Mouse (Mus musculus) B cell, adult 2 months (primary cell): ENCODE data around the gene Blm.

Experiments
- DNase-seq, 2 experiments: peaks; one replicate each; pipeline ENCODE4 v3.0.0; 2022

Gene Blm

GRCm38 (mm10) chr7:80535009-80535744 lies at the start of gene Blm:
Gene Blm (minus strand): TSS chr7:80535119.
- DNase-seq, result peak; percentile 94 to 96

DNA sequence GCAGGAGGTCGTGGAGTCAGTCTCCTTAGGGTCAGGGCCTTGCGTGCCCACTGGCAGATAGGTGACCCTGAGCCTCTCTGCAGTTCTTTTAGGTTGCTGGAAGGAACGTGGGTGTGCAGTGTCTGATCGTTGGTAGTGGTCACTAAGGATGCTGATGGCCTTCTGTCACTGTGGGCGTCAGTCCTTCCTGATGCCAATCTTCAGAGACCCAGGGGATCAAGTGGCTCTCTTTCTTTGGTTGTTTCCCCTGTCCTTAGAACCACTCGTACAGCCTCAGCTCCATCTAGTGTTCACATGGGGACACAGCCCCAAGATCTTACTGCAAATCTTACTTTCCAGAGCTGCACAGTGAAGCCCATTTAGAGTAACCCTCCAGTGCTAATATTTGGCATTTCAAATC lies 49.1 kb upstream of the Blm start:
- peak; percentile 61 to 68 for DNase-seq

GRCm38 (mm10) chr7:80582821-80583451 lies 48.0 kb upstream of the Blm start:
- DNase-seq, result peak; percentile 49 to 55

DNA sequence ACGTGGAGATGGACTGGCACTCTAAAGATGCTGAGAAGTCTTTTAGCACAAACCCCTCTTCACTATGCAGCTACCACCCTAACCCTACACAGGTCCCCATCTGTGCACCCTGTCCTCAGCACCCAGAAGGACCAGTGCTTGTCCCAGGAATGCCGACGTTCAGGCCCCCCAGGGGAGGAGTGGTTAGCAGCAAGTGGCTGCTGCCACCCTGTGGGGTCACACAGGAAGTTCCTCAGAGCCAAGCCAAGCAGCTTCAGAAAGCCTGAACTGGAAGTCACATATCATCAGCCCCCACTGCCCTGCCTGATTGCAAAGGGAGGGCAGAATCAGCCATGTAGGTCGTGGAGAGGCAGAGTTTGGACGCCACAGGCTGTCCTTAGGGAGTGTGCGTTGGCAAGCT lies 45.4 kb upstream of the Blm start:
- DNase-seq, result peak; percentile 61 to 62

- no peak for DNase-seq
These were observed 42.6 kb upstream of the Blm start for GRCm38 (mm10) chr7:80577417-80577980.

DNA sequence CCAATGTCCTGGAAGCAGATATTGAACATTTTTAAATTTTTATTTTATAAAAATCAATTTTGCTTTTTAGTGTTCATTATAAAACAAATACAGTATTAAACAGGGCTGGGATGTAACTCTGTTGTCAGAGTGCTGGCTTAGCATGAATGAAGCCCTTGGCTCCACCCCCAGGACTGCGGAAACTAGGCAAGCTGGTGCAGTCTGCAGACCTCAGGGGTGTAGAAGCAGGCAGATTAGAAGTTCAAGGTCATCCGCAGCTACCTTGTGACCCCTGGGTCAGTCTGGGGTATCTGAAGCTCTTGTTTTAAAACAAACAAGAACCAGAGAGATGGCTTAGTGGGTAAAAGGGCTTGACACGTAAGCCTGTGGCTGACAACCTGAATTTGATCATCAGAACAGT lies 41.7 kb upstream of the Blm start:
- peak in 1 of 2 experiments; percentile 16 for DNase-seq

- DNase-seq, result peak; percentile 40 to 42
These were observed 40.8 kb upstream of the Blm start for GRCm38 (mm10) chr7:80575750-80576149.

DNA sequence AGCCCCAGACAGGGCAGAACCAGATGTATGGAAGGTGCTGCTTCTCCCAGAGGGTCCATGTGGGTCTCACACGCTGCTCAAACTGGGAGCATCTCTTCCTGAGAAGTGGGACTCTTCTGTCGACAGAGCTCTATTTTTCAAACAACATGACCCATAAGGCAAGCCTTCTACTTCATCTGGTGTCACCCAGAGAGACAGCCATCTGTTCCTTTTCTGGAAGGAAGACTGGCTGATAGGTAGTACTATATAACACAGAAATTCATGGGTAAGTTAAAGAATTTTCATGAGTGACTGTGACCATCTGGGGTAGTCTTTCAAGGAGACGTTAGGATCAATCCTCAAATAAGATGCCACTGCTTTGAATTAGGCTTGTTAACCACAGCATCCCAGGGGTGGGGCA lies 38.2 kb upstream of the Blm start:
- DNase-seq, result no peak

GRCm38 (mm10) chr7:80567982-80568381 lies 33.1 kb upstream of the Blm start:
- no peak for DNase-seq

GRCm38 (mm10) chr7:80561931-80562330 lies 27.0 kb upstream of the Blm start:
- no peak for DNase-seq

GRCm38 (mm10) chr7:80561271-80561670 lies 26.4 kb upstream of the Blm start:
- DNase-seq, result no peak

- DNase-seq, result no peak
These were observed 23.7 kb upstream of the Blm start for GRCm38 (mm10) chr7:80558572-80558971.

DNA sequence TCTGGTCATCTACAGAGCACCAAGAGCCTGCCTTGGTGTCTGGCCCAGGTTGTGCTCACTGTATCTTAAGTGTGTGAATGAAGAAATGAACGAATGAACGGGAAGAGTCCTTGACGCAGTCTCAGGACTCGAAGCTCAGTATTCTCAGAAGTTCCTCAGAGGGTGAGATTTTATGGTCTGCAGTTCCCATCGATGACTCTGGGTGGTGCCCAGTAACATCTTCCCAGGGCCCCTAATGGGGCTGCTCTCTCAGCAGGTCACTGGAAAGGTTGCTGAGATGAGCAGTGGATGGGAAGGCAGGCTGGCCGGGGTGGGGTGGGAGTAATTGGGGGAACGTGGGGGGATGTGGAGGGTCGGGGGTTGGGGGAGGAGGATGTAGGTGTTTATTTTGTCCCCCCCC lies 23.2 kb upstream of the Blm start:
- DNase-seq, result peak; percentile 22 to 33

DNA sequence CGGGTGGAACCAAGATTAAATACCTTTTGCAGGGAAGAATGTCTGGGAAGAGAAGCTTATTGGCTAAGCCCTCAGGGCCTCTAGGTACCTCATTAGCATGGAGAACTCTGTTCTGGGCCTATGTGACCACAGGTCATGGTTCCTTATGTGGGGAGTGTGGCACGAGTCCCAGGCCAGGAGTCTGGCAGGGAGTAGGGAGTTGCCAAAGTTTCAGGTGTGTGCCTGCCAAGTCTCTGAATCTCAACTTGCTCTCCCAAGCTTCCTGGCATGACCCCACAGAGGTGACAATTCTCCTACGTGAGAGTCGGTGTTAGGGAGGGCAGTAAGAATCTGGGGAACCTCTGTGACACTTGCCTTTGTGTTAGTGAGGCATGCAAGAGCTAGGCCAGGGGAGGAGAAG lies 22.2 kb upstream of the Blm start:
- no peak for DNase-seq

DNA sequence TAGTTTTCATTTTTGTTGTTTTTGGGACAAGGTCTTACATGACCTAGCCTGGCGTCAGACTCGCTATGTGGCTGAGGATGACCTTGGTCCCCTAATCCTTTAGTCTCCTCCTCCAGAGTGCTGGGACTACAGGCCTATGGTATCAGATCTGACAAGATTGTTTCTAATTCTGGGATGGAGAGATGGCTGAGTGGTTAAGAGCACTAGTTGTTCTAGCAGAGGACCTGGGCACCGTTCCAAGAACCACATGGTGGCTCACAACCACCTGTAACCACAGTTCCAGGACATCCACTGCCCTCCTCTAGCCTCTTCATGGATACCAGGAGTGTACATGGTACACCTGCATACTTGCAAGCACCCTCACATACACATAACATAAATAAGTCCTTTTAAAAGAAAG lies 21.2 kb upstream of the Blm start:
- DNase-seq, result no peak

DNA sequence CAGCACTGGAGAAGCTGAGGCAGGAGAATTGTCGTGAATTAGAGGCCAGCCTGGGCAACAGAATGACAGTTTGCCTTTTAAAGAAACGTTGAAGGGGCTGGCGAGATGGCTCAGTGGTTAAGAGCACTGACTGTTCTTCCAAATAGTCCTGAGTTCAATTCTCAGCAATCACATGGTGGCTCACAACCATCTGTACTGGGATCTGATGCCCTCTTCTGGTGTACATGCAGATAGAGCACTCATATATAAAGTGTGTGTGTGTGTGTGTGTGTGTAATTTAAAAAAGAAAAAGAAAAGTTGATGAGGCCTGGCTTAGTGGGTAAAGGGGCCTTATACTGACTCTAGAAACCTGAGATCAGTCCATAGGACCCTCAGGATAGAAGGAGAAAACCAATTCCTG lies 20.2 kb upstream of the Blm start:
- peak in 1 of 2 experiments; percentile 32 for DNase-seq

GRCm38 (mm10) chr7:80554180-80555021 lies 19.5 kb upstream of the Blm start:
- peak; percentile 51 to 55 for DNase-seq

- DNase-seq, result no peak
These were observed 13.8 kb upstream of the Blm start for GRCm38 (mm10) chr7:80548513-80549260.

DNA sequence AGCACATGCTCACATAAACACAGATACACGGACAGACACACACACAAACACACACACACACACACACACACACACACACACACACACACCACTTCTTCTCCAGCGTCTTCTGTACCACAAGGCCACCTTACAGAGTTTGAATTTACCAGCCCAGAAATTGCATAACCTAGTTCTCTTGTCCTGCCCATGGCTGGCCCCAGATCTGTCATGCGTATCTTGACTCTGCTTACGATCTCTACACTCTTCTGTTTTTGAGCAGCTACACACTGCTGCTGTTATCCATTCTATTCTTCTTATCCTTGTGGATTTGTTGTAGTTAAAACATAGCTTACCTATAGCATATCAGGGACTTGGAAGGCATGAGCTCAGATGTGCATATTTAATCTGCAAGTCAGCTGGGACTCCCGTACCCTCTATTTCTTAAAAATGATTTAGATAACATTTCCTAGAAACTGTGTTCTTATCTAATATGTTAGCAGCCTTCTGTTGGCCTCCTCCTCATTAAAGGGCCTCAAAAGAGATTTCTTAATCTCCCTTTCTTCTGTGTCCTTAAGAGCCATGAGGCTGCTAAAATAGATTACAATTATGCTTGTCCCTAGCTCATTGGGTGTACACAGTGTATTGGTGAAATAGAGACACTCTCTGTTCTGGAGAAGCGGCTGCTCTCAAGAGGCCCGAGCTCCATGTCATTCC lies 7.4 kb upstream of the Blm start:
- DNase-seq, result no peak

DNA sequence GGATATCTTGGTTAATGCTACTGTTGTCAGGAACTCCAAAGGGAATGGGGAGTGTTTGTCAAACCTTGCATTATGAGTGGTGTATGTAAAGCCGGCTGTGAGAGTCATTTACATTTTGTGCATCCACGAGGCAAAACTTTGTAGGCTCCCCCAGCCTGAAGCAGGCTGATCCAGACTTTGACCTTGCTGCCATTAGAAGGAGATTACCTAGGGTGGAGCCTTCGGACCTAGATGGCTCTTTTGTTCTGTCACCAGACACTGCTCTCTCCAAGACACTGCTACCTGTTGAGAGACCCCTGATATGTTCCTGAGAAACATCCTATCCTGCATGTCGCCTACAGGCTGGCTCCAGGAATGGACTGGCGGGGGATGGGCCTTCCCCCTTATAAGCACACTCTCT lies 4.7 kb upstream of the Blm start:
- DNase-seq, result no peak

- DNase-seq, result peak; percentile 71 to 72
These were observed 469 bp downstream of the Blm start for GRCm38 (mm10) chr7:80534291-80535008.
